Mouse (Mus musculus) adrenal gland, postnatal 10 days (tissue): ENCODE results near the gene 4930435E12Rik. TPM values are rescaled to one million over a fixed set of nuclear protein-coding genes. Genes with fewer than 3 reads are reported as not detected.
A peak's percentile ranks its signal among the peaks of the same experiment; 100 is the strongest.
"Not testable (repeated sequence)": the region's sequence is repeated elsewhere in the genome, so short reads cannot be mapped to it uniquely, and the experiment has no call there.

Source experiments
- DNase-seq: peaks from one replicate; pipeline ENCODE4 v3.0.0; 2021; ENCODE audit warnings: mixed read lengths
- long read RNA-seq, 2 experiments: library from polyadenylated mRNA; stranded (forward); transcript quantifications; one replicate each; pipeline ENCODE4 v2.0.0; 2021
- total RNA-seq, 2 experiments: library from RNA; stranded (reverse); gene quantifications; 2 replicates each; pipeline ENCODE4 v1.2.3; 2021

The 4930435E12Rik gene
- not detected for total RNA-seq
- long read RNA-seq, experiment 1, result 0 reads
- long read RNA-seq, experiment 2, result 0 reads

- no peak for DNase-seq
Observed at GRCm38 (mm10) chr16:38828649-38829048, at the start of gene 4930435E12Rik. Gene 4930435E12Rik (minus strand): TSS chr16:38828749.

GRCm38 (mm10) chr16:38874481-38874880 is 45.9 kb upstream of the 4930435E12Rik start:
- DNase-seq, result no peak

GRCm38 (mm10) chr16:38873231-38873630 is 44.7 kb upstream of the 4930435E12Rik start:
- no peak for DNase-seq

- DNase-seq, result no peak
Observed at GRCm38 (mm10) chr16:38864358-38864757, 35.8 kb upstream of the 4930435E12Rik start.

- DNase-seq, result no peak
Observed at GRCm38 (mm10) chr16:38860548-38860947, 32.0 kb upstream of the 4930435E12Rik start.

- peak; percentile 19 for DNase-seq
Observed at GRCm38 (mm10) chr16:38858120-38858749, 29.7 kb upstream of the 4930435E12Rik start.

- DNase-seq, result peak; percentile 78
Observed at GRCm38 (mm10) chr16:38812521-38812920, 16.0 kb downstream of the 4930435E12Rik start.

GRCm38 (mm10) chr16:38810196-38810595 is 18.4 kb downstream of the 4930435E12Rik start:
- DNase-seq, result no peak

GRCm38 (mm10) chr16:38807796-38808195 is 20.8 kb downstream of the 4930435E12Rik start:
- DNase-seq, result not testable (repeated sequence)

GRCm38 (mm10) chr16:38800091-38800490 is 28.5 kb downstream of the 4930435E12Rik start, which contains the start of gene Upk1b:
Gene Upk1b (minus strand): TSS chr16:38800328.
- no peak for DNase-seq

GRCm38 (mm10) chr16:38798957-38799450 is 29.5 kb downstream of the 4930435E12Rik start:
- no peak for DNase-seq

GRCm38 (mm10) chr16:38793120-38793519 is 35.4 kb downstream of the 4930435E12Rik start:
- no peak for DNase-seq

GRCm38 (mm10) chr16:38789966-38790365 is 38.6 kb downstream of the 4930435E12Rik start:
- no peak for DNase-seq

- DNase-seq, result no peak
Observed at GRCm38 (mm10) chr16:38789016-38789415, 39.5 kb downstream of the 4930435E12Rik start.

- no peak for DNase-seq
Observed at GRCm38 (mm10) chr16:38785301-38785700, 43.2 kb downstream of the 4930435E12Rik start.

GRCm38 (mm10) chr16:38782524-38783067 is 46.0 kb downstream of the 4930435E12Rik start:
- DNase-seq, result no peak

- DNase-seq, result no peak
Observed at GRCm38 (mm10) chr16:38781946-38782345, 46.6 kb downstream of the 4930435E12Rik start.

- DNase-seq, result no peak
Observed at GRCm38 (mm10) chr16:38780960-38781572, 47.5 kb downstream of the 4930435E12Rik start.

GRCm38 (mm10) chr16:38776342-38776741 is 52.2 kb downstream of the 4930435E12Rik start:
- DNase-seq, result no peak

- no peak for DNase-seq
Observed at GRCm38 (mm10) chr16:38774964-38775746, 53.4 kb downstream of the 4930435E12Rik start.

GRCm38 (mm10) chr16:38772906-38773496 is 55.5 kb downstream of the 4930435E12Rik start:
- DNase-seq, result no peak

GRCm38 (mm10) chr16:38771145-38771544 is 57.4 kb downstream of the 4930435E12Rik start:
- no peak for DNase-seq
